Mouse (Mus musculus): ENCODE data around the gene Ctsd.
A peak's percentile ranks its signal among the peaks of the same experiment; 100 is the strongest.
"Not testable (repeated sequence)": the region's sequence is repeated elsewhere in the genome, so short reads cannot be mapped to it uniquely, and the experiment has no call there.

Gene Ctsd

GRCm38 (mm10) chr7:142387419-142388148 is at the start of gene Ctsd:
Ctsd (minus strand) TSS chr7:142388038.
- ATAC-seq (ENCODE audit: insufficient number of reproducible peaks, low FRiP score, low TSS enrichment): peak; percentile 94

GRCm38 (mm10) chr7:142437324-142437723 is 49.5 kb upstream of the Ctsd start:
- no peak for ATAC-seq (ENCODE audit: insufficient number of reproducible peaks, low FRiP score, low TSS enrichment)

DNA sequence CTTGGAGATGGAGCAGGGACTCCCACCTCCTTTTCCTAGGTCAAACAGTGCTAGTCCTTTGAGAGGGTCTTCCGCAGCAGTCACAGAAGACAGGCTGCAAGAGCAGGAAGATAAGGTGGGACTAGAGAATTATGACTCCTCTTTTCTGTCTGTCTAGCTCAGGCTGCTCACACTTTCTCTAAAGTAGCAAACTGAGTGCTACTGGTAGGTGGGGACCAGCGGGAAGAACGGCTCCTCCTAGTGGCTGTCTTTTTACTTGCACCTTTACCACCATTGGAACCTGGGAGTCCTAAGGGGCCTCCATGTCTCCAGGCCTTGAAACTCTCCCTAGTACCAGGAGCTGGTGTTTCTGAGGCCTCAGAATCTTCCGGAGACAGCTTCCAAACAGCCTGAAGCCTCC is 47.7 kb upstream of the Ctsd start:
- peak; percentile 42; the same call in 1 of the 2 replicates for ATAC-seq (ENCODE audit: insufficient number of reproducible peaks, low FRiP score, low TSS enrichment)

GRCm38 (mm10) chr7:142434137-142434865 is 46.5 kb upstream of the Ctsd start, which contains the start of gene Syt8:
Syt8 (plus strand) TSS chr7:142434850.
- no peak for ATAC-seq (ENCODE audit: insufficient number of reproducible peaks, low FRiP score, low TSS enrichment)

DNA sequence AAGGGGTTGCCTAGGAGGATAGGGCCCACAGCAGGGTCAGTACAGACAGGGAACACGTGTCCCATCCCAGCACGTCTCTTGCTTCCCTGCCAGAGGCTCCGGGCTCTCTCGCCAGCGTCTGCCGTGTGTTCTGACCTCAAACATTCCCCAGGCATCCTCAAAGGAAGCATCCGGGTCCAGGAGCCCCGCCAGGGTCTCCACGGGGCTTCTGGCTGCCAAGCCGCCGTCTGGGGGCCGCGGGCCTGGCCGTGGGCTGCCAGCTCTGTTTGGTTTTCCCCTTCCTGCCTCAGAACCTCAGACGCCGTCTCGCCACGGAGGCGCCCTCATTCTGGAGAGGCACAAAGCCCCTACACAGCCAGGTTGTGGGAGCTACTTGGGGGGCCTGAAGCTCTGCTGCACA is 45.8 kb upstream of the Ctsd start:
- no peak for ATAC-seq (ENCODE audit: insufficient number of reproducible peaks, low FRiP score, low TSS enrichment)

- no peak for ATAC-seq (ENCODE audit: insufficient number of reproducible peaks, low FRiP score, low TSS enrichment)
Observed at GRCm38 (mm10) chr7:142431106-142431505, 43.3 kb upstream of the Ctsd start.

- no peak for ATAC-seq (ENCODE audit: insufficient number of reproducible peaks, low FRiP score, low TSS enrichment)
Observed at GRCm38 (mm10) chr7:142430160-142430678, 42.4 kb upstream of the Ctsd start.

DNA sequence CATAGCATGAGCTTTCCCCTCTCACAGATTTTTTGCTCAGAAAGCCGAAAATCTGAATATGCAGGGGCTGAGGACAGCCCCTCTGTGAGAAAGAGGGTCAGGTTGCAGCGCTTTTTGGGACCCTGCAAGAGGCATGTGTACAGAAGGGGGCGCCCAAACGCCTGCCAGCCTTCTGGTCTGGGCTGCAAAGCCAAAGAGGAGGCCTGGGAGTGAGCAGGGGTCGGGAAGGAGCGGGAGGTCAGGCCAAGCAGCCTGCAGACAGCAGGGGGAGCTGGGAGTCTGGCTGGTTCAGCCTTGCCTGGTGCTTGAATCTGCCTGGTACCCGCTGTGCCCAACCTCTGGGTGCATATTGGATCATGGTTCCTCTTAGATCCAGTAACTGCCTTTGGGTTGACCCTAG is 40.4 kb upstream of the Ctsd start:
- no peak for ATAC-seq (ENCODE audit: insufficient number of reproducible peaks, low FRiP score, low TSS enrichment)

DNA sequence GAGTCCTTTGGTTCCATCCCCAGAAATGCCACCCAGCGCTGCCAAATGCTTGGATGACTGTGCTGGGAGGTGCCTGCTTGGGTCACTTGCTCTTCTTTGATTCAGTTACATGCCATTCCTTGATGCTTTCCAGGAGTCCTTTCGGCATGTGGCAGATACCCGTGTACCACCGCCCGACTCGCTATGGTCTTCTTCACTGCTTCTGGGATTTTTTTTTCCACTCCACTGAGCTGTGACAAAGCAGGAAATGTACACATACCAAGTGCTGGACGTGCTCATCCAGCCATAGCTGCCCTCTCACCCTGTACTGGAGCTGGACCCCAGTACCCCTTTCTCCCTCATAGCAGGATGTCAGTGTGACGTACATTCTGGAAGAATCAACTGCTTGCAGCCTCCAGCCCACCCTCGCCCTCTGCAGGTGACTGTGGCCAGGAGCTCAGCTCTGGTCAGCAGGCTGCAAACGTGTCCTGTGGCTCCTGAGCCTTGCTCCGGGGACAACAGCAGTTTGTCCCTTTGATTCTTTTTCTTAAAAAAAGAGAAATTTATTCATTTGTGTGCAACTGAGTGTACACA is 37.9 kb upstream of the Ctsd start:
- no peak for ATAC-seq (ENCODE audit: insufficient number of reproducible peaks, low FRiP score, low TSS enrichment)

DNA sequence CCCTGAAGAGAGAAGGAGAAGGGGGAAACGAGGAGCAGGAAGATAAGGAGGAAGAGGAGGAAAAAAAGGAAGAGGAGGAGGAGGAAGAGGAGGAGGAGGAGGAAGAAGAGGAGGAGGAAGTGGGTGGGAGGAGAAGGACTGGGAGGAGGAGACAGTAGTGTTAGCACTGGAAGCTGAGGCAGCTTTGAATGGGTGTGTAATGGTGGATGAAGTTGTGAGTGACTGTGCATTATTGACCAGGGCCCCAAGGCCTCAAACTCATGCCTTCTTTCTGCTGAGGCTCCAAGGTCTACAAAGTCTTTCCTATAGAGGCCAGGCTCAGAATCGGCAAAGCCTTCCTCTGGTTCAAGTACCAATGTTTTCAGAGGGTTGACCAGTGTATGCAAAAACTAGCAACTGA is 34.0 kb upstream of the Ctsd start:
- no peak for ATAC-seq (ENCODE audit: insufficient number of reproducible peaks, low FRiP score, low TSS enrichment)

GRCm38 (mm10) chr7:142419887-142420286 is 32.0 kb upstream of the Ctsd start:
- ATAC-seq (ENCODE audit: insufficient number of reproducible peaks, low FRiP score, low TSS enrichment): no peak

DNA sequence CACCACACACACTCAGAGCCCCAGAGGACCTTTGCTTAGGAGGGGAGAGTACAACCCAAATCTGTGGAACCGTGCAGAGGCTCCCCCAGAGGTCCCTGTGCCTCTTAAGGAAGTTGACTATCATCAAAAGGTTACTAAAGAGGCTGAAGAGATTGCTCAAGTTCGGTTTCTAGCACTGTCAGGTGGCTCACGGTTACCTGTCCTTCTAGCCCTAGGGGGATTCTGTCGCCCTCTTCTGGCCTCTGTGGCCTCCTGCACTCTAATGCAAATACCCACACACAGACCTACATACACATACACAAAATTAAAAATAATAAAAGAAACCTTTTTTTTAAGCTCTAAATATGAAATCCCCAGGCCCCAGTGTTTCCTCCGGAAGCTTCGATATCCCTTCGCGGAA is 30.8 kb upstream of the Ctsd start:
- ATAC-seq (ENCODE audit: insufficient number of reproducible peaks, low FRiP score, low TSS enrichment): no peak

DNA sequence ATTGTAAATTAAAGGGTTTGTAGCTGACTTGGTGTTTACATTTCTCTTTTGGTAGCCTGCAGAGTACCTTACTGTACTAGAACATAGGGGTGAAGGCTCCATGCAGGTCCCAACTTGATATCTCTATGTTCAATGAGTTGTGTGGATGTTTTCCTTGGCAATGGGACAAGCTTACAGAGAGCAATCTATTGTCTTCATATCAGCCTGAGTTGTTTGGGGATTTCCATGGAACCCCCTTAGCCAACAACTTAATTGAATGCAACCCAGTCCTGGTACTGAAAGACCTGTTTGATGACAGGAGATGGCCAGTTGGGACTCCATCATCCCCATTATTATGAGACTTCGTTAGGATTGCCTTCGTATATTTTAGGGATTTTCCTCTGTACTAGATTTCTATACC is 30.2 kb upstream of the Ctsd start:
- no peak for ATAC-seq (ENCODE audit: insufficient number of reproducible peaks, low FRiP score, low TSS enrichment)

DNA sequence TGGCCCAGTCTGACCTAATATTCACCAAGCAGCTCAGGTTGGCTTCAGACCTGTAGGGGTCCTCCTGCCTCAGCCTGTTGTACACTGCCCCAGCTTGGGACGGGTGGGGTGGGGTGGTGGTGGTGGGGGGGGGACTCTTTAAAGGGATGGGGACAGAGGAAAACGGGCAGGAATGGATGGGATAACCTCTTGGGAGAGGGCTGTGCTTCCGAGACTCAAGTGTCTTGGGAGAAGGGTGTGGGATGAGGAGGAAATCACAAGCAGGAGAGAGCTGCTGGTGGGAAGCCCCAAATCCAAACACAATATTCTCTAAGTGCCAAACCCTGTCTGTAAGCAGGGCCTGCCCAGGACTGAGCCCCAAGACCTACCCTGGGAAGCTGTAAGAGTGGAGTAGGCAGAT is 28.4 kb upstream of the Ctsd start:
- no peak for ATAC-seq (ENCODE audit: insufficient number of reproducible peaks, low FRiP score, low TSS enrichment)

DNA sequence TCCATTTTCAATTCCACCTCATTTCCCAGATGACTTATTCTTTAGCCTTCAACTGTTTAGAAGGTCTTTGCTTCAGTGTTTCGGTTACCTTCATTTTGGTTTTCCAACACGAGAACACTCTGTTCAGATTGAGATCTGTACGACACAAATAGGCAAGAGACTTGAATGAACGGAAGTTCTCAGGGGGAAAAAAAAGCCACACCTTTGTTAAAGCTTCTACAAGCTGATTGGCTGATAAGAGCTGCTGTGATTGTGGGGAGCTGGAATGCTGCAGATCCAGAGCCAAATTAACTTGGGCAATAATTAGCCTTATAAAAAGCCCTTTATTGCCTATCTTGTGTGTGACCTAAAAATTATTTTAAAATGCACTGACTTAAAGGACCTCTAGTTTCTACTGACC is 27.5 kb upstream of the Ctsd start:
- ATAC-seq (ENCODE audit: insufficient number of reproducible peaks, low FRiP score, low TSS enrichment): no peak

GRCm38 (mm10) chr7:142413285-142413684 is 25.4 kb upstream of the Ctsd start:
- ATAC-seq (ENCODE audit: insufficient number of reproducible peaks, low FRiP score, low TSS enrichment): no peak

- ATAC-seq (ENCODE audit: insufficient number of reproducible peaks, low FRiP score, low TSS enrichment): no peak
Observed at GRCm38 (mm10) chr7:142409603-142410002, 21.8 kb upstream of the Ctsd start.

DNA sequence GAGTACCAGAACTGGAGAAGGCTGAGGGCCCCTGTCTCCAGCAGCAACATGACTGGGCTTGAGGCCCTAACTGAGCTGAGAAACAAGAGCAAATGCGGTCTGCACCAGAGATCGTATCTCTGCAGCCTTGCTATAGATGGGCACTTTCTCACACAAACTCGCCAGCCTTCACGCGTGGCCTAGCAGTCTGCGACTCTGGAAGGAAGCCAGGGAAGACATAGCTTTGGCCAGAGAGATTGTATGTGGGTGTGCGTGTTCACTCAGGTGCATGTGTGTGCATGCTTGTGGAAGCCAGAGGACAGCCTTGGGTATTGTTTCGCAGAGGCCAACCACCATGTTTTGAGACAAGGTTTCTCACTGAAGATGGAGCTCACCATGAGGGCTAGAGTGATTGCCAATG is 20.8 kb upstream of the Ctsd start:
- ATAC-seq (ENCODE audit: insufficient number of reproducible peaks, low FRiP score, low TSS enrichment): no peak

DNA sequence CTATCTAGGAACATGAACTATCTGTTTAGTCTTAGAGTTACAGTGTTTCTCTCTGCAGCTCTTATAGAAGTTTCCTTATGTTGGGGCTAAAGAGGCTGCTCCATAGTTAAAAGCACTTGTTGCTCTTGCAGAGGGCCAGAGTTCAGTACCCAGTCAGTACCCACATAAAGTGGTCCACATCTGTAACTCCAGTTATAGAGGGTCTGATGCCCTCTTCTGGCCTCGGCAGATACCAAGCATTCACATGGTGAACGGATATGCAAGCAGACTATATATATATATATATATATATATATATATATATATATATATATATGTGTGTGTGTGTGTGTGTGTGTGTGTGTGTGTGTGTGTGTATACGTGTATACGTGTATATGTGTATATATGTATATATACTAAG is 20.1 kb upstream of the Ctsd start:
- ATAC-seq (ENCODE audit: insufficient number of reproducible peaks, low FRiP score, low TSS enrichment): no peak

- not testable (repeated sequence) for ATAC-seq (ENCODE audit: insufficient number of reproducible peaks, low FRiP score, low TSS enrichment)
Observed at GRCm38 (mm10) chr7:142405134-142405533, 17.3 kb upstream of the Ctsd start.

DNA sequence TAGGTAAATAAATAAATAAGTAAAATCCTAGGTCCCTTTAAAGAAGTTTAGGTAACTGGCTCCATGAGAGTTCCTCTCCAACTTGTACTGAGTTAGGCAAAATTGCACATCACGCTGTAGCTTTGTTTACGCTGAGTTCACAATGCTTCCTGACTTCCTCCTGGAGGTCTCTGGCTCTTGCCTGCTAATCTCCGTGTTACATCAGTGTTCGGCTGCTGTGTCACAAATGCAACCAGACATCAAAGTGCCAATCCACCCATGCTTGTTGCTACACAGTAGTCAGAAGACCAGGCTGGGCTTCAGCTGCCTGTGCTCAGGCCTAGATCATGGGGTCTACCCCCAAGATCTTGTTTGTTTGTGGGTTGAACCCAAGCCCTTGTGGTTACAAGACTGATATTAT is 15.8 kb upstream of the Ctsd start:
- no peak for ATAC-seq (ENCODE audit: insufficient number of reproducible peaks, low FRiP score, low TSS enrichment)

Data from cerebellum, adult (tissue).